In the genomic region with DNA sequence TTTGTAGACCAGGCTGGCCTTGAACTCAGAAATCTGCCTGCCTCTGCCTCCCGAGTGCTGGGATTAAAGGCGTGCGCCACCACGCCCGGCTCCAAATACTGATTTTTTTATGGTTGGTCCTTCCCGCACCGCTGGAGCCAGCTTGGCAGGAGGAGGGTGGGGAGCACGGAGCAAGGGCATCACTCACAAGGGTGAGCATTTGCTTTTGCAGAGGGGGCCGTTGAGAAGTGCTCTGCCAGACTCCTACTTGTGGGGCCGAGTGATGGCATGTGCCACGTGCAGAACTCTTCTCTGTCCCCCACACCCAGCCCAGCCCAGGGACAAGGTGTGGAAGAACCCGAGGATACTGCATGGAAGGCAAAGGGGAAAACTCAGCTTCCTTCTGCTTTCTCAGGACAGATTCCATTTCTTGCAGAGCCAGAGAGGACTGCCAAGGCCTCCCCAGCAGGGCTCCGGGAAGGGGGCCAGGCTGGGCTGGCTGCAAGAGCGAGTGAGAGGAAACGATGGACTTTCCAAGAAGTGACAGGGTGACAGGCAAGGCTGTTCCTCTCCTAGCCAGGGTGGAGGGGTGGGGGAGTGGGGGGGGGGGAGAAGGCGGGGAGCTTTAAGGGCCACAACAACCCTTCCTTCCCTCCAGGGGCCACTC, we compare ENCODE assay signal across 9 mouse cellular contexts. TPM values are rescaled to one million over a fixed set of nuclear protein-coding genes. Genes with fewer than 3 reads are reported as not detected.
A peak's percentile ranks its signal among the peaks of the same experiment; 100 is the strongest.
DNase-seq lines count a peak whose midpoint lies in the region; ATAC-seq and TF ChIP-seq lines count a peak whose summit lies in the region.
"Had no signal": no experiment of that assay in that cellular context is flagged by ENCODE, and none has a peak within 500 bp of the region (broad histone marks: within the 10 kb centered on the region; RNA-seq: fewer than 3 reads in every experiment).

No protein-coding gene starts in this region.

- no peaks in the 10 kb centered on the region for H3K9me3 ChIP-seq in forebrain, postnatal 0 days (ENCODE audit: low read length)
- no peaks in the 10 kb centered on the region for H3K9me3 ChIP-seq in forebrain, embryonic 12.5 days
- no peaks in the 10 kb centered on the region for H3K9me3 ChIP-seq in liver, embryonic 11.5 days (ENCODE audit: control insufficient read depth, low read length)
- H3K9me3 ChIP-seq: neural tube, embryonic 12.5 days had no signal

- no peaks in the 10 kb centered on the region for H3K4me1 ChIP-seq in forebrain, postnatal 0 days (ENCODE audit: insufficient read depth)
- no peaks in the 10 kb centered on the region for H3K4me1 ChIP-seq in forebrain, embryonic 12.5 days
- H3K4me1 ChIP-seq in liver, embryonic 11.5 days (replicated peaks; ENCODE audit: control insufficient read depth, insufficient read depth, low read length), result peaks cover 20% of the 10 kb centered on the region
- H3K4me1 ChIP-seq: neural tube, embryonic 12.5 days had no signal

- H3K4me2 ChIP-seq in forebrain, postnatal 0 days (ENCODE audit: low read depth), result no peak overlapping the region
- no peak overlapping the region for H3K4me2 ChIP-seq in forebrain, embryonic 12.5 days
- H3K4me2 ChIP-seq in liver, embryonic 11.5 days, result no peak overlapping the region
- H3K4me2 ChIP-seq: neural tube, embryonic 12.5 days had no signal

- peak; percentile 81 for DNase-seq in forebrain, postnatal 0 days
- DNase-seq in Muller cell, postnatal 12 days (ENCODE audit: inconsistent ontology term), result peak; percentile 74
- peak; percentile 94 to 95 for DNase-seq in cerebellum, postnatal 36 days
- DNase-seq in heart, postnatal 25 days (ENCODE audit: low spot score), result peak; percentile 80
- DNase-seq in liver, embryonic 11.5 days (ENCODE audit: low spot score), result no peak
- DNase-seq in natural killer cell, adult 2 months (ENCODE audit: low spot score in 2 of 2), result no peak

- no peak overlapping the region for H3K9ac ChIP-seq in forebrain, postnatal 0 days
- H3K9ac ChIP-seq in forebrain, embryonic 12.5 days, result no peak overlapping the region
- H3K9ac ChIP-seq in liver, embryonic 11.5 days (ENCODE audit: low read depth, low read length), result 0 out of 2 replicates have a peak overlapping the region, but pooled peaks have one; percentile 14
- H3K9ac ChIP-seq: neural tube, embryonic 12.5 days had no signal

- H3K27me3 ChIP-seq in forebrain, postnatal 0 days (ENCODE audit: insufficient read depth, low read length), result no peaks in the 10 kb centered on the region
- H3K27me3 ChIP-seq in forebrain, embryonic 12.5 days, result no peaks in the 10 kb centered on the region
- H3K27me3 ChIP-seq in liver, embryonic 11.5 days (replicated peaks; ENCODE audit: control insufficient read depth, insufficient read depth, low read length), result no peaks in the 10 kb centered on the region
- H3K27me3 ChIP-seq: neural tube, embryonic 12.5 days had no signal

- peak; percentile 81 for ATAC-seq in forebrain, postnatal 0 days
- ATAC-seq in forebrain, embryonic 12.5 days (ENCODE audit: low FRiP score), result no peak
- no peak for ATAC-seq in liver, embryonic 11.5 days (replicated peaks; ENCODE audit: low FRiP score)
- no peak for ATAC-seq in erythroblast, adult 5-6 weeks (replicated peaks; ENCODE audit: low FRiP score, poor library complexity, severe bottlenecking)

- H3K36me3 ChIP-seq in forebrain, postnatal 0 days (ENCODE audit: insufficient read depth), result peaks cover 18% of the 10 kb centered on the region
- H3K36me3 ChIP-seq in forebrain, embryonic 12.5 days (replicated peaks), result peaks cover 56% of the 10 kb centered on the region
- peaks cover 12% of the 10 kb centered on the region for H3K36me3 ChIP-seq in liver, embryonic 11.5 days (ENCODE audit: control insufficient read depth, insufficient read depth, low read length)

- 70% methylated on average over 16 of the region's 16 CpGs for WGBS in forebrain, postnatal 0 days
- 91% methylated on average over 15 of the region's 16 CpGs for WGBS in forebrain, embryonic 12.5 days
- WGBS in liver, embryonic 11.5 days, result 75% methylated on average over 15 of the region's 16 CpGs

- TF ChIP-seq CTCF in forebrain, postnatal 0 days (IDR thresholded peaks at IDR 0.05; ENCODE audit: low read depth), result no peak

- peak overlapping the region; percentile 54 for H3K27ac ChIP-seq in forebrain, postnatal 0 days (ENCODE audit: low read depth, low read length)
- H3K27ac ChIP-seq in forebrain, embryonic 12.5 days, result no peak overlapping the region
- H3K27ac ChIP-seq in liver, embryonic 11.5 days (ENCODE audit: low read depth, low read length), result no peak overlapping the region; the same call in 1 of the 2 replicates
- H3K27ac ChIP-seq: neural tube, embryonic 12.5 days had no signal

- intact Hi-C loops in heart, postnatal 25 days (cut with DNase I), result no loop called here

- no peak overlapping the region for H3K4me3 ChIP-seq in forebrain, postnatal 0 days (ENCODE audit: low read depth, low read length)
- no peak overlapping the region for H3K4me3 ChIP-seq in forebrain, embryonic 12.5 days (replicated peaks)
- H3K4me3 ChIP-seq in liver, embryonic 11.5 days (ENCODE audit: low read depth, low read length), result no peak overlapping the region
- H3K4me3 ChIP-seq: neural tube, embryonic 12.5 days had no signal

RNA-seq across cellular contexts. Expression of a gene that starts 9.0 kb away (rescaled TPM):
- 35.0 and 70.3 TPM in 2 replicates for total RNA-seq in forebrain, postnatal 0 days (2014; rRNA removed)
- polyA plus RNA-seq in forebrain, postnatal 0 days (2015; fragmentation: Nextera tagmentation; extraction: Ambion mirVana), result 85.2 and 92.8 TPM in 2 replicates
- 14.0 and 16.6 TPM in 2 replicates for polyA plus RNA-seq in forebrain, embryonic 12.5 days (2016; fragmentation: Nextera tagmentation; extraction: Ambion mirVana)
- total RNA-seq in heart, postnatal 25 days (2021), result 1 to 10 TPM; 7.3 to 7.7 TPM
- polyA plus RNA-seq in liver, embryonic 11.5 days (2014; fragmentation: Nextera tagmentation; extraction: Ambion mirVana), result 23.6 and 28.4 TPM in 2 replicates
- 14.0 and 15.4 TPM in 2 replicates for total RNA-seq in erythroblast, adult 5-6 weeks (2015; ENCODE audit: low replicate concordance)
- 4.5 and 5.9 TPM in 2 replicates for total RNA-seq in erythroblast, adult 5-6 weeks (2017; ENCODE audit: low replicate concordance)

RNA-seq across cellular contexts. Expression of a gene that starts 18.3 kb away (rescaled TPM):
- total RNA-seq in forebrain, postnatal 0 days (2014; rRNA removed), result 84.7 and 99.1 TPM in 2 replicates
- 122 and 123 TPM in 2 replicates for polyA plus RNA-seq in forebrain, postnatal 0 days (2015; fragmentation: Nextera tagmentation; extraction: Ambion mirVana)
- polyA plus RNA-seq in forebrain, embryonic 12.5 days (2016; fragmentation: Nextera tagmentation; extraction: Ambion mirVana), result 214 and 228 TPM in 2 replicates
- total RNA-seq in heart, postnatal 25 days (2021), result 10 to 100 TPM; 35.2 to 42.0 TPM
- 667 and 675 TPM in 2 replicates for polyA plus RNA-seq in liver, embryonic 11.5 days (2014; fragmentation: Nextera tagmentation; extraction: Ambion mirVana)
- 63.4 and 75.7 TPM in 2 replicates for total RNA-seq in erythroblast, adult 5-6 weeks (2015; ENCODE audit: low replicate concordance)
- total RNA-seq in erythroblast, adult 5-6 weeks (2017; ENCODE audit: low replicate concordance), result 14.4 and 29.6 TPM in 2 replicates

RNA-seq across cellular contexts. Expression of a gene that starts 48.7 kb away (rescaled TPM):
- total RNA-seq in forebrain, postnatal 0 days (2014; rRNA removed), result 324 and 329 TPM in 2 replicates
- polyA plus RNA-seq in forebrain, postnatal 0 days (2015; fragmentation: Nextera tagmentation; extraction: Ambion mirVana), result 249 TPM in 2 replicates
- polyA plus RNA-seq in forebrain, embryonic 12.5 days (2016; fragmentation: Nextera tagmentation; extraction: Ambion mirVana), result 170 and 178 TPM in 2 replicates
- total RNA-seq in heart, postnatal 25 days (2021), result 100 to 1,000 TPM; 343 TPM
- polyA plus RNA-seq in liver, embryonic 11.5 days (2014; fragmentation: Nextera tagmentation; extraction: Ambion mirVana), result 19.6 and 26.1 TPM in 2 replicates
- total RNA-seq in erythroblast, adult 5-6 weeks (2015; ENCODE audit: low replicate concordance), result 16.9 and 23.6 TPM in 2 replicates
- total RNA-seq in erythroblast, adult 5-6 weeks (2017; ENCODE audit: low replicate concordance), result 26.0 and 34.3 TPM in 2 replicates

RNA-seq across cellular contexts. Expression of a gene that starts 53.4 kb away (rescaled TPM):
- 13.1 and 14.5 TPM in 2 replicates for total RNA-seq in forebrain, postnatal 0 days (2014; rRNA removed)
- 3.2 and 5.5 TPM in 2 replicates for polyA plus RNA-seq in forebrain, postnatal 0 days (2015; fragmentation: Nextera tagmentation; extraction: Ambion mirVana)
- 2.4 TPM in 2 replicates for polyA plus RNA-seq in forebrain, embryonic 12.5 days (2016; fragmentation: Nextera tagmentation; extraction: Ambion mirVana)
- under 1 TPM; 0.11 to 0.44 TPM for total RNA-seq in heart, postnatal 25 days (2021)
- polyA plus RNA-seq in liver, embryonic 11.5 days (2014; fragmentation: Nextera tagmentation; extraction: Ambion mirVana), result 0.12 and 0.18 TPM in 2 replicates
- not detected in 2 replicates for total RNA-seq in erythroblast, adult 5-6 weeks (2015; ENCODE audit: low replicate concordance)
- not detected in 2 replicates for total RNA-seq in erythroblast, adult 5-6 weeks (2017; ENCODE audit: low replicate concordance)

Comparison
In these comparisons a context has a peak if more than half of its experiments do, and no peak if none do; other contexts are left out.
1. DNase-seq: peak in forebrain, postnatal 0 days (single experiment), Muller cell, postnatal 12 days (single experiment), cerebellum, postnatal 36 days (2 of 2) and heart, postnatal 25 days (single experiment); none in liver, embryonic 11.5 days (single experiment) and natural killer cell, adult 2 months (0 of 2).